Mouse (Mus musculus) retina, adult 2 months (tissue): ENCODE data around the gene Akt3.
A peak's percentile ranks its signal among the peaks of the same experiment; 100 is the strongest.

Experiments
- DNase-seq: peaks from one replicate; pipeline ENCODE4 v3.0.0-alpha.2; 2012; ENCODE audit warnings: low read depth, low spot score

The Akt3 gene

GRCm38 (mm10) chr1:177258034-177258342, at the start of gene Akt3:
TSS of gene Akt3 (minus strand) at chr1:177258203.
- no peak for DNase-seq

GRCm38 (mm10) chr1:177307549-177307948, 49.5 kb upstream of the Akt3 start:
- no peak for DNase-seq

- no peak for DNase-seq
These were observed 40.2 kb upstream of the Akt3 start for GRCm38 (mm10) chr1:177298231-177298630.

GRCm38 (mm10) chr1:177286764-177287163, 28.8 kb upstream of the Akt3 start:
- DNase-seq, result no peak

- DNase-seq, result no peak
These were observed 23.9 kb upstream of the Akt3 start for GRCm38 (mm10) chr1:177281925-177282324.

GRCm38 (mm10) chr1:177277361-177277760, 19.4 kb upstream of the Akt3 start:
- DNase-seq, result no peak

- DNase-seq, result no peak
These were observed 9.6 kb upstream of the Akt3 start for GRCm38 (mm10) chr1:177267645-177268044.

GRCm38 (mm10) chr1:177262926-177263325, 4.9 kb upstream of the Akt3 start:
- no peak for DNase-seq

- DNase-seq, result no peak
These were observed 2.8 kb upstream of the Akt3 start for GRCm38 (mm10) chr1:177260796-177261195.

- DNase-seq, result no peak
These were observed 1.1 kb upstream of the Akt3 start for GRCm38 (mm10) chr1:177259038-177259600.

- peak; percentile 39 for DNase-seq
These were observed 487 bp upstream of the Akt3 start for GRCm38 (mm10) chr1:177258343-177259037.

- peak; percentile 37 for DNase-seq
These were observed 597 bp downstream of the Akt3 start for GRCm38 (mm10) chr1:177257178-177258033.

GRCm38 (mm10) chr1:177248638-177249037, 9.4 kb downstream of the Akt3 start:
- DNase-seq, result no peak

- DNase-seq, result no peak
These were observed 19.6 kb downstream of the Akt3 start for GRCm38 (mm10) chr1:177238368-177238767.

GRCm38 (mm10) chr1:177236695-177237094, 21.3 kb downstream of the Akt3 start:
- DNase-seq, result no peak

GRCm38 (mm10) chr1:177236249-177236648, 21.8 kb downstream of the Akt3 start:
- DNase-seq, result no peak

GRCm38 (mm10) chr1:177234462-177234861, 23.5 kb downstream of the Akt3 start:
- no peak for DNase-seq

GRCm38 (mm10) chr1:177231122-177231521, 26.9 kb downstream of the Akt3 start:
- DNase-seq, result no peak

GRCm38 (mm10) chr1:177198978-177199377, 59.0 kb downstream of the Akt3 start:
- no peak for DNase-seq

- DNase-seq, result no peak
These were observed 62.8 kb downstream of the Akt3 start for GRCm38 (mm10) chr1:177195224-177195623.

- DNase-seq, result no peak
These were observed 63.7 kb downstream of the Akt3 start for GRCm38 (mm10) chr1:177194324-177194723.

- DNase-seq, result no peak
These were observed 66.4 kb downstream of the Akt3 start for GRCm38 (mm10) chr1:177191623-177192022.

GRCm38 (mm10) chr1:177190358-177190757, 67.6 kb downstream of the Akt3 start:
- no peak for DNase-seq
